In the genomic region with DNA sequence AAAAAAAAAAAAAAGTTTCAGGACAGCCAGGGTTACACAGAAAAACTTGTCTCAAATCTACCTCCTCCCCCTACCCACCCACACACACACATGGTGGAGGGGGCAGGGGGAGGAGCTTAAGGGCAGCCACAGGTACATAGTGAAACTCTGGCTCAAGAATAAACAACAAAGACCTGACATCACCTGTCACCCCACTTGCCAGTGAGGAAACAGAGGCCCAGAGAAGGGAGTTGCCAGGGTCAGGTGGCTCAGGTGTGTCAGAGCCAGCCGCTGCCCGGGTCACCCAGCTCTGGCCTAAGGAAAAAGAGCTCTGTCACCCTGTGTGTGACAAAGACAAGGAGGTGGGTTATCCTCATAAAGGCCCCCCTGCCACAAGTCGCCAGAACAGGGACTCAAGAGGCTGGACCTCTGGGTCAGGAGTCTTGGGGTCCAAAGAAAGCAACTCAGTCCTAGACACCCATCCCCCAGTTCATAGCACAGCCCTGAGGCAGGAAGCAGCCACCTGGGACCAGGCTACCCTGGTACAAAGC, we compare ENCODE assay signal across 8 mouse cellular contexts. TPM values are rescaled to one million over a fixed set of nuclear protein-coding genes. Genes with fewer than 3 reads are reported as not detected.
DNase-seq lines count a peak whose midpoint lies in the region; ATAC-seq and TF ChIP-seq lines count a peak whose summit lies in the region.

No protein-coding gene starts in this region.

- H3K27me3 ChIP-seq in kidney, adult 2 months (replicated peaks; ENCODE audit: control insufficient read depth, insufficient read depth, low read length): no peaks in the 10 kb centered on the region
- no peaks in the 10 kb centered on the region for H3K27me3 ChIP-seq in CH12.LX (replicated peaks)
- no peaks in the 10 kb centered on the region for H3K27me3 ChIP-seq in embryonic facial prominence, embryonic 13.5 days
- no peaks in the 10 kb centered on the region for H3K27me3 ChIP-seq in midbrain, embryonic 15.5 days (replicated peaks)

- no peak for TF ChIP-seq POLR2A in kidney, adult 2 months (IDR thresholded peaks at IDR 0.05; ENCODE audit: low read depth, low read length)
- TF ChIP-seq POLR2A in CH12.LX (IDR thresholded peaks at IDR 0.05; ENCODE audit: low read depth, low read length): no peak

- intact Hi-C loops in left cerebral cortex, postnatal 10 days (cut with DNase I): no loop called here

- ATAC-seq in embryonic facial prominence, embryonic 13.5 days (ENCODE audit: insufficient number of reproducible peaks, insufficient read depth, low FRiP score, low TSS enrichment, low read depth): no peak
- ATAC-seq in midbrain, embryonic 15.5 days (replicated peaks): no peak

- H3K4me1 ChIP-seq in kidney, adult 2 months (ENCODE audit: control insufficient read depth, insufficient read depth, low read length): peaks cover 3% of the 10 kb centered on the region
- peaks cover 45 to 70% of the 10 kb centered on the region in 2 experiments for H3K4me1 ChIP-seq in CH12.LX (ENCODE audit: control insufficient read depth in 1 of 2, insufficient read depth in 2 of 2)
- peaks cover 58% of the 10 kb centered on the region for H3K4me1 ChIP-seq in embryonic facial prominence, embryonic 13.5 days
- peaks cover 32% of the 10 kb centered on the region for H3K4me1 ChIP-seq in midbrain, embryonic 15.5 days

- no peak overlapping the region; the same call in 1 of the 2 replicates for H3K9ac ChIP-seq in CH12.LX (ENCODE audit: insufficient read depth, low read depth)
- no peak overlapping the region for H3K9ac ChIP-seq in embryonic facial prominence, embryonic 13.5 days
- H3K9ac ChIP-seq in midbrain, embryonic 15.5 days: no peak overlapping the region

- TF ChIP-seq CTCF in kidney, adult 2 months (conservative IDR thresholded peaks at IDR 0.05; ENCODE audit: insufficient read depth, insufficient read length, low read depth, low read length): no peak
- TF ChIP-seq CTCF in CH12.LX (conservative IDR thresholded peaks at IDR 0.05 in 1 of 2, IDR thresholded peaks at IDR 0.05 in 1 of 2; ENCODE audit: low read depth in 2 of 2, low read length in 2 of 2): no peak

- no peak overlapping the region for H3K4me3 ChIP-seq in kidney, adult 2 months (ENCODE audit: insufficient read depth, low read depth, low read length)
- no peak overlapping the region for H3K4me3 ChIP-seq in CH12.LX (replicated peaks in 1 of 3; ENCODE audit: low read depth in 2 of 3, low read length in 2 of 3, poor library complexity in 1 of 3)
- no peak overlapping the region for H3K4me3 ChIP-seq in embryonic facial prominence, embryonic 13.5 days
- no peak overlapping the region for H3K4me3 ChIP-seq in midbrain, embryonic 15.5 days

- 68% methylated on average over 3 of the region's 3 CpGs for WGBS in kidney, adult 2 months
- WGBS in embryonic facial prominence, embryonic 13.5 days: 51% methylated on average over 3 of the region's 3 CpGs
- WGBS in midbrain, embryonic 15.5 days: 59% methylated on average over 3 of the region's 3 CpGs

- H3K27ac ChIP-seq in kidney, adult 2 months (ENCODE audit: insufficient read depth, low read depth, low read length): 0 out of 2 replicates have a peak overlapping the region, but pooled peaks have one; percentile 13
- H3K27ac ChIP-seq in CH12.LX (ENCODE audit: insufficient read depth, low read depth): peak overlapping the region; percentile 27
- peak overlapping the region; percentile 83 for H3K27ac ChIP-seq in embryonic facial prominence, embryonic 13.5 days
- no peak overlapping the region for H3K27ac ChIP-seq in midbrain, embryonic 15.5 days

- DNase-seq in kidney, adult 2 months: no peak
- DNase-seq in kidney, postnatal 14 days: no peak
- no peak for DNase-seq in CH12.LX (ENCODE audit: extremely low read depth)
- peak; percentile 49 for DNase-seq in lung, postnatal 25 days (ENCODE audit: low spot score)
- DNase-seq in cerebellum, adult 9-11 months: no peak
- DNase-seq in left cerebral cortex, postnatal 10 days (ENCODE audit: extremely low spot score in 1 of 2, low spot score in 2 of 2): no peak

- dilution Hi-C loops in CH12.LX (cut with MboI; ENCODE audit: extremely low pct_ligation_motif_present, extremely low pct_unique_long_range_greater_than_20kb, low sequenced_read_pairs): no loop called here

- H3K4me2 ChIP-seq in CH12.LX (ENCODE audit: insufficient read depth, low read depth, poor library complexity, severe bottlenecking): peak overlapping the region; percentile 72
- no peak overlapping the region for H3K4me2 ChIP-seq in embryonic facial prominence, embryonic 13.5 days
- H3K4me2 ChIP-seq in midbrain, embryonic 15.5 days: no peak overlapping the region

- no peaks in the 10 kb centered on the region for H3K36me3 ChIP-seq in kidney, adult 2 months (ENCODE audit: control insufficient read depth, insufficient read depth, low read length)
- H3K36me3 ChIP-seq in CH12.LX (replicated peaks in 1 of 2; ENCODE audit: control insufficient read depth in 1 of 2, insufficient read depth in 1 of 2, low read length in 1 of 2): no peaks in the 10 kb centered on the region
- H3K36me3 ChIP-seq in embryonic facial prominence, embryonic 13.5 days: no peaks in the 10 kb centered on the region
- H3K36me3 ChIP-seq in midbrain, embryonic 15.5 days (replicated peaks): no peaks in the 10 kb centered on the region

- no peak for TF ChIP-seq RAD21 in CH12.LX (IDR thresholded peaks at IDR 0.05; ENCODE audit: low read depth, low read length)

- TF ChIP-seq EP300 in CH12.LX (IDR thresholded peaks at IDR 0.05; ENCODE audit: low read length): no peak

- H3K9me3 ChIP-seq in CH12.LX (replicated peaks; ENCODE audit: low read length): no peaks in the 10 kb centered on the region
- H3K9me3 ChIP-seq in embryonic facial prominence, embryonic 13.5 days: no peaks in the 10 kb centered on the region
- H3K9me3 ChIP-seq in midbrain, embryonic 15.5 days: no peaks in the 10 kb centered on the region

- H3K79me2 ChIP-seq in CH12.LX (replicated peaks; ENCODE audit: control insufficient read depth, extremely low read depth, insufficient read depth, poor library complexity, severe bottlenecking): no peaks in the 10 kb centered on the region

- in situ Hi-C loops in CH12.LX (cut with MboI; ENCODE audit: low pct_ligation_motif_present, low pct_unique_long_range_greater_than_20kb, low sequenced_read_pairs): loop anchor here (25.0 kb wide), 1 partner anchor 480 kb away; a partner anchor contains a TSS

TF ChIP-seq in CH12.LX, 34 proteins besides CTCF, POLR2A, EP300 and RAD21:
- TF ChIP-seq IRF4 (IDR thresholded peaks at IDR 0.05; ENCODE audit: low read depth, low read length): 0 out of 2 replicates have a peak, but pooled peaks have one; percentile 15
- TF ChIP-seq ETS1 (conservative IDR thresholded peaks at IDR 0.05; ENCODE audit: low read depth, low read length): peak; percentile 19; the same call in 1 of the 2 replicates
- peak; percentile 13; the same call in 1 of the 2 replicates for TF ChIP-seq CHD2 (IDR thresholded peaks at IDR 0.05; ENCODE audit: low read length)
- no peak for TF ChIP-seq SIN3A (IDR thresholded peaks at IDR 0.05; ENCODE audit: low read length)
- no peak for TF ChIP-seq USF2 (conservative IDR thresholded peaks at IDR 0.05; ENCODE audit: low read depth, low read length)
- TF ChIP-seq ZNF384 (IDR thresholded peaks at IDR 0.05; ENCODE audit: low read depth, low read length): peak; percentile 81; the same call in 1 of the 2 replicates

RNA-seq across cellular contexts. Expression of a gene that starts 27.8 kb away (rescaled TPM):
- 85.8 and 87.3 TPM in 2 replicates for polyA plus RNA-seq in kidney, adult 2 months (2012; rRNA removed)
- 17.0 and 21.5 TPM in 2 replicates for total RNA-seq in CH12.LX (2012; rRNA removed)
- total RNA-seq in CH12.LX (2014; rRNA removed): 13.1 and 13.9 TPM in 2 replicates
- polyA plus RNA-seq in CH12.LX (2012; ENCODE audit: insufficient read length, low read depth): 30.3 and 35.9 TPM in 2 replicates
- polyA plus RNA-seq in embryonic facial prominence, embryonic 13.5 days (2015; fragmentation: Nextera tagmentation; extraction: Ambion mirVana): 20.5 and 20.7 TPM in 2 replicates
- 18.0 TPM in 2 replicates for polyA plus RNA-seq in midbrain, embryonic 15.5 days (2015; fragmentation: Nextera tagmentation; extraction: Ambion mirVana)
- total RNA-seq in left cerebral cortex, postnatal 10 days (2021): 10 to 100 TPM; 44.9 to 47.1 TPM

RNA-seq across cellular contexts. Expression of a gene that starts 44.5 kb away (rescaled TPM):
- polyA plus RNA-seq in kidney, adult 2 months (2012; rRNA removed): 21.1 and 21.6 TPM in 2 replicates
- total RNA-seq in CH12.LX (2012; rRNA removed) (45.7 and 136 TPM in 2 replicates), CH12.LX (2014; rRNA removed) (37.5 and 50.6 TPM in 2 replicates)
- polyA plus RNA-seq in CH12.LX (2012; ENCODE audit: insufficient read length, low read depth): 38.9 and 39.5 TPM in 2 replicates
- polyA plus RNA-seq in embryonic facial prominence, embryonic 13.5 days (2015; fragmentation: Nextera tagmentation; extraction: Ambion mirVana): 86.5 and 93.1 TPM in 2 replicates
- 52.6 and 59.4 TPM in 2 replicates for polyA plus RNA-seq in midbrain, embryonic 15.5 days (2015; fragmentation: Nextera tagmentation; extraction: Ambion mirVana)
- 10 to 100 TPM; 52.2 to 67.8 TPM for total RNA-seq in left cerebral cortex, postnatal 10 days (2021)
